Mouse (Mus musculus) heart, embryonic 14.5 days (tissue): ENCODE data around the gene Trim75. TPM values are rescaled to one million over a fixed set of nuclear protein-coding genes. Genes with fewer than 3 reads are reported as not detected.

Experiments used
- ATAC-seq: fragments of 200-750 bp; cut with Nextera tagmentation; 2 replicates; pipeline ENCODE4 v1.8.0; 2017; ENCODE audit warnings: low read depth, moderate TSS enrichment; ENCODE audit not compliant: insufficient number of reproducible peaks, insufficient read depth, low FRiP score
- H3K27ac ChIP-seq, 2 experiments: fragments of 200-500 bp in 1 of 2; fragments of 300-500 bp in 1 of 2; sonication (generic) in 1 of 2; replicated peaks in 1 of 2; 2 replicates each; pipeline ENCODE4 v1.5.1; 2012 to 2014; ENCODE audit warnings: low read depth in 2 of 2, low read length in 2 of 2, control low read depth in 1 of 2, mild to moderate bottlenecking in 1 of 2, mixed read lengths in 1 of 2; ENCODE audit not compliant: control insufficient read depth in 1 of 2, insufficient read depth in 1 of 2
- H3K27me3 ChIP-seq: fragments of 300-500 bp; sonication (generic); 2 replicates; pipeline ENCODE4 v1.6.1; 2014; ENCODE audit warnings: mild to moderate bottlenecking, low read length, control low read depth; ENCODE audit not compliant: control insufficient read depth, insufficient read depth
- H3K36me3 ChIP-seq: fragments of 300-500 bp; sonication (generic); 2 replicates; pipeline ENCODE4 v1.6.1; 2014; ENCODE audit warnings: mild to moderate bottlenecking, control low read depth, low read length, mixed read lengths; ENCODE audit not compliant: control insufficient read depth, insufficient read depth
- H3K4me1 ChIP-seq, 2 experiments: fragments of 200-500 bp in 1 of 2; fragments of 300-500 bp in 1 of 2; sonication (generic) in 1 of 2; 2 replicates each; pipeline ENCODE4 v1.6.1; 2012 to 2014; ENCODE audit warnings: low read length in 2 of 2, control low read depth in 1 of 2, mixed read lengths in 1 of 2; ENCODE audit not compliant: control insufficient read depth in 2 of 2, insufficient read depth in 2 of 2
- H3K4me2 ChIP-seq: fragments of 300-500 bp; sonication (generic); 2 replicates; pipeline ENCODE4 v1.6.1; 2014; ENCODE audit warnings: mild to moderate bottlenecking, low read length
- H3K4me3 ChIP-seq, 2 experiments: fragments of 200-500 bp in 1 of 2; fragments of 300-500 bp in 1 of 2; sonication (generic) in 1 of 2; 2 replicates each; pipeline ENCODE4 v1.5.1; 2012 to 2014; ENCODE audit warnings: low read length in 2 of 2, mild to moderate bottlenecking in 2 of 2, control low read depth in 1 of 2, low read depth in 1 of 2, moderate library complexity in 1 of 2; ENCODE audit not compliant: control insufficient read depth in 1 of 2, insufficient read depth in 1 of 2
- H3K9ac ChIP-seq: fragments of 300-500 bp; sonication (generic); 2 replicates; pipeline ENCODE4 v1.6.1; 2014; ENCODE audit warnings: mild to moderate bottlenecking, low read length
- H3K9me3 ChIP-seq: fragments of 300-500 bp; sonication (generic); 2 replicates; pipeline ENCODE4 v1.6.1; 2016; ENCODE audit warnings: low read length, control low read depth; ENCODE audit not compliant: control insufficient read depth
- WGBS: fragments of 180-500 bp; shearing (Covaris S2); extraction: QIAGEN DNeasy Blood & Tissue Kit; methylation state at CpG from one replicate; pipeline ENCODE4 v1.1.7; 2014; 5-methylcytosine and 5-hydroxymethylcytosine counted together
- polyA plus RNA-seq: library from polyadenylated mRNA; unstranded; fragments of >200 nt; fragmentation: Nextera tagmentation; extraction: Ambion mirVana; gene quantifications from 2 replicates; pipeline ENCODE4 v1.2.1, GENCODE M21; 2014

The Trim75 gene
- polyA plus RNA-seq, 1 experiment from 2014 or later = 0.11 TPM

DNA sequence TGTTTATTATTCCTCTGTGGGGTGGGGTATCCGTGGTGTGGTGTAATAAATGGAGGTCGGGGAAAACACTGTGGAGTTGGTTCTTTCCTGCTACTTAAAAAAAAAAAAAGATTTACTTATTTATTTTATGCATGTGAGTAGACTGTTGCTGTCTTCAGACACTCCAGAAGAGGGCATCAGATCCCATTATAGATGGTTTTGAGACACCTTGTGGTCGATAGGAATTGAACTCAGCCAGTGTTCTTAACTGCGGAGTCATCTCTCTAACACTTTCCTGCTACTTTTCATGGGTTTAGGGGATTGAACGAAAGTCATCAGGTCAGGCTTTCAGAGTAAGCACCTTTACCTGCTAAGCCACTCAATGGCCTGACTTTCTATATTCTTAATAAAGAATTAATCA, 42.8 kb downstream of the Trim75 start:
- Histone ChIP-seq H3K27ac (no peak overlapping the region), H3K4me2 (no peak overlapping the region), H3K9me3 (no peaks in the 10 kb centered on the region), H3K36me3 (no peaks in the 10 kb centered on the region), H3K4me3 (no peak overlapping the region), H3K9ac (no peak overlapping the region), H3K4me1 (peaks cover 0 to 2% of the 10 kb centered on the region in 2 experiments; a peak in 2 of 4 replicates), H3K27me3 (peaks cover 11% of the 10 kb centered on the region)
- WGBS = 23% methylated on average over 5 of the region's 5 CpGs
- no peak for ATAC-seq

DNA sequence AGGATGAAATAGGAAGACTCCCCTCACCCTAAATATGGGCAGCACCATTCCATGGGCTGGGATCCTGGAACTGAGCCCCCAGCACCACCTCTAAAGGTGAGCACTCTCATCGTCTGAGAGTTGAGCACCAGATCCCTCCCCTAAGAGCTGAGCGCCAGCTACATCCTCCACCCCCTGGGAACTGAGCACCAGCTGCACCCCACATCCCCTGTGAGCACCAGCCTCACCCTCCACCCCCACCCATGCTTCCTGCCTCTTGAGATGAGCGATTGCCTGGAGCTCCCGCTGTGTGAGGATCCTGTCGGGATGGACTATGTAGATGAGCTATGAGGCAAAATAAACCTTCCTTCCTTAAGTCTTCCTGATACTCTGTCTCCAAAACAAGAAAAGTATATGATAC, 44.7 kb downstream of the Trim75 start:
- 15% methylated on average over 5 of the region's 5 CpGs for WGBS
- Histone ChIP-seq H3K9ac (no peak overlapping the region), H3K4me3 (no peak overlapping the region), H3K36me3 (no peaks in the 10 kb centered on the region), H3K4me1 (peaks cover 0 to 2% of the 10 kb centered on the region in 2 experiments; a peak in 2 of 4 replicates), H3K4me2 (no peak overlapping the region), H3K27ac (no peak overlapping the region), H3K9me3 (no peaks in the 10 kb centered on the region), H3K27me3 (peaks cover 11% of the 10 kb centered on the region)
- ATAC-seq = no peak

DNA sequence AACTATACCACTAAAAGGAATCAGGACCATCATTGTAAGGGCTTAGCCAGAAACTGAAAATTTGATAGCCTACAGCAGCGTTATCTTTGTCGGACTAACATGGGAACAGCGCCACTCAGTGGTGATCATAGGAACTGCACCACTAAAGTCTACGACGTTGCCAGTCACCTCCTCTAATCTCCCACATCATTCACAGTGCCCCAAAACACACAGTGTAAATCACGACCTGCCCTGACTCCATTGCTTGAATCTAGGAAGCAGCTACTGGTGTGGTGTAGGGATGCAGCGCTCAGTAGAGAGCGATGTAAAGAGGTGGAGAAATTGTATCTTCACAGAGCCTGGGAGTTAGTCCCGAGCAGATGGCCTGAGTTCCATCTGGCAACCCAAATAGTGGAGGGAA, 46.1 kb downstream of the Trim75 start:
- no peak overlapping the region for H3K4me3 ChIP-seq
- ATAC-seq = no peak
- H3K4me2 ChIP-seq = no peak overlapping the region
- H3K4me1 ChIP-seq = no peaks in the 10 kb centered on the region; a peak in 1 of 4 replicates
- peaks cover 11% of the 10 kb centered on the region for H3K27me3 ChIP-seq
- H3K9me3 ChIP-seq = no peaks in the 10 kb centered on the region
- H3K27ac ChIP-seq = no peak overlapping the region
- H3K9ac ChIP-seq = no peak overlapping the region
- no peaks in the 10 kb centered on the region for H3K36me3 ChIP-seq
- WGBS = 14% methylated on average over 9 of the region's 9 CpGs

DNA sequence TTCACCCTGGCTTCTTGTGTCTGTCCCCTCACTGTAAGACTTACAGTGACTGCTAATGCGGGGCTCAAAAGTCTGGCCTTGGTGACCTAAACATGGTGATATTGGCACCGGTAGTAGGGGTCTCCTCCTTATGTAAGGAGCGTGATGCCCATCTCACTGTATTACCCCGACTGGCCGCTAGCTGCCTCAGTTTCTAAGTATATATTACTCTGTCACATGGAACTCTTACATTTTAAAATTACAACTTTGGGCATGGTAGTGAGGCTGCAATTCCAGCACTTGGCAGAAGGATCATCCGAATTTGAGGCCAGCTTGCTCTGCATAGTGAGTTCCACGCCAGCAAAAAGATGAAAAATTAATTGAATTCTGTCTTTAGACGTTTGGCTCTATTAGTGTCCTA, 46.6 kb downstream of the Trim75 start:
- no peak; the same call in 1 of the 2 replicates for ATAC-seq
- H3K4me3 ChIP-seq = no peak overlapping the region
- H3K4me2 ChIP-seq = no peak overlapping the region
- H3K27ac ChIP-seq = no peak overlapping the region
- WGBS = 62% methylated on average over 8 of the region's 8 CpGs
- no peak overlapping the region for H3K9ac ChIP-seq
- no peaks in the 10 kb centered on the region for H3K9me3 ChIP-seq
- no peaks in the 10 kb centered on the region for H3K36me3 ChIP-seq
- H3K4me1 ChIP-seq = no peaks in the 10 kb centered on the region; a peak in 1 of 4 replicates
- peaks cover 11% of the 10 kb centered on the region for H3K27me3 ChIP-seq

DNA sequence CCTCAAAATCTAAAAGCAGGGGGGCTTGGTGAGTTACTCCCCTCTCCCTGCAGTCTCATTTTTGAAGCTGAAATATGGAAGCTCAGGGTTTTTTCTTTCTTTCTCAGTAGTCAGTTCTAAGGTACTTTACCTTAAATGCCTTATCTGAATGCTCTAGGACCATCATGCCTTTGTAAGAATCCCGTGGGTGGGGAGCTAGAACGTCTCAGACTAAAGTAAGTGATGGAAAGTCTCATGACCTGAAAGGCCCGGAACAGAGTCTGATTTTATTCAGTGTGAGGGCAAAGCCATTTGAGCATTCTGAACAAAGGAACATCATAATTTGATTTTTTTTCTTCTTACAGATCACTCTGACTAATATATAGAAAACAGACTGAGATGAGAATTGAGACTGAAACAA, 52.6 kb downstream of the Trim75 start:
- H3K36me3 ChIP-seq = no peaks in the 10 kb centered on the region
- H3K9ac ChIP-seq = no peak overlapping the region
- ATAC-seq = no peak
- H3K27me3 ChIP-seq = no peaks in the 10 kb centered on the region
- 56% methylated on average over 3 of the region's 3 CpGs for whole genome bisulfite sequencing
- H3K9me3 ChIP-seq = no peaks in the 10 kb centered on the region
- H3K4me2 ChIP-seq = no peak overlapping the region
- no peaks in the 10 kb centered on the region for H3K4me1 ChIP-seq
- no peak overlapping the region for H3K27ac ChIP-seq
- H3K4me3 ChIP-seq = no peak overlapping the region

Other genes starting within 250 kb of the Trim75 start
- gene Klhl2, start 137.8 kb downstream of the Trim75 start, polyA plus RNA-seq = 13.1 and 13.9 TPM in 2 replicates
- gene Tmem192, start 40.6 kb downstream of the Trim75 start, polyA plus RNA-seq = 30.6 and 34.8 TPM in 2 replicates
- gene Trim61, start 30.7 kb upstream of the Trim75 start, polyA plus RNA-seq = 0.16 and 0.24 TPM in 2 replicates
- not detected in 2 replicates for gene Trim60, start 30.8 kb upstream of the Trim75 start, polyA plus RNA-seq
- 5.1 and 7.1 TPM in 2 replicates for gene Apela, start 49.5 kb upstream of the Trim75 start, polyA plus RNA-seq
- not detected in 2 replicates for gene Gm10663, start 87.2 kb upstream of the Trim75 start, polyA plus RNA-seq
- gene BC030870, start 141.7 kb upstream of the Trim75 start, polyA plus RNA-seq = not detected in 2 replicates